Mouse (Mus musculus) large intestine, adult 2 months (tissue): ENCODE results near the gene Ppp2r2d. TPM values are rescaled to one million over a fixed set of nuclear protein-coding genes. Genes with fewer than 3 reads are reported as not detected.
A peak's percentile ranks its signal among the peaks of the same experiment; 100 is the strongest.

ENCODE experiments used
- DNase-seq: peaks from one replicate; pipeline ENCODE4 v3.0.0-alpha.2; 2012; ENCODE audit warnings: low read depth, low spot score
- WGBS: fragments of 180-500 bp; shearing (Covaris S2); methylation state at CpG from one replicate; pipeline ENCODE4 v1.1.7; 2018; 5-methylcytosine and 5-hydroxymethylcytosine counted together
- polyA plus RNA-seq: library from polyadenylated mRNA; depleted of rRNA; stranded (reverse); fragments of >200 nt; gene quantifications from 2 replicates; pipeline ENCODE4 v1.2.3, GENCODE M21; 2012; rRNA removed

Gene Ppp2r2d
- 16.9 and 19.4 TPM in 2 replicates for polyA plus RNA-seq

DNA sequence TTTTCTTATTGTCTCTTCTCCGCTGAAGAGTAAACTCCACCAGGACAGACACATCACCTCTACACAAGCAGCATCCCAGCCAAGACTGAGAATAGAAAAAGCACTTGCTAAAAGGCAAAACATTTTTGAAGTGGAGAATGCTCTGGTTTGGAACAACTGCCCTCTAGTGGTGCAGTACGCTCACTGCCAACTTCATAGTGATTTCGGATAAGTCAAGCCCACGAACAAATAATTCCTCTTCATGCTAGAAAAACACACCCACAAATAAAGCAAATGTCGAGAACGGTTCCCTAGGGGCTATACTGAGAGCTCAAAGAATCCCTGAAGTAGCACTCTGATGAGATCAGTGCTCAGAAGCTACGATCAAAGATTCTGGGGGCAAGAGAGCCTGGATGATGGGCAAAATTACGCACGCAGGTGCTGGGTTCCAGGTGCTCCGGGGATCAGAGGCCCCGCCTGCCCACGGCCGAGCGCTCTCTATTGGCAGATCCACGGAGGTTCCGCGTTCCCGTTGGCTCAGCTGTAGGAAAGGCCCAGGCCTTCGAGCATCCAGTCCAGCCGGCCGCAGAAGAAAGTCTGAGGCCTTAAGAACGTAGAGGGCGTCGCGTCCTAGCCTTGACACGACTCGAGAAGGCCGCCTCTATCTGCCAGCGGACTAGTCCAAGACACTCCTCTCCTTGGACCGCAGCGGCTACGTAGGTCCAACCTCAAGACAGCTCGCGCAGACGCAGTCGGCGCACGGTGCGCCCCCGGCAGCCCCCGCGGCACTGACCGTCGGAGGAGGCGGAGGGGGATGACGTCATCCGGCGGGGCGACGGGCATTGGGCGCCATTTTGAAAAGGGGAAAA lies at the start of gene Ppp2r2d, which contains the start of gene Mapk1ip1:
Gene Ppp2r2d, plus strand, starts transcription at position 536 of the 848 bp plus-strand sequence.
Gene Mapk1ip1, minus strand, starts transcription at position 730 of the 848 bp plus-strand sequence.
- WGBS = 1% methylated on average over 51 of the region's 51 CpGs
- peak; percentile 59 for DNase-seq

DNA sequence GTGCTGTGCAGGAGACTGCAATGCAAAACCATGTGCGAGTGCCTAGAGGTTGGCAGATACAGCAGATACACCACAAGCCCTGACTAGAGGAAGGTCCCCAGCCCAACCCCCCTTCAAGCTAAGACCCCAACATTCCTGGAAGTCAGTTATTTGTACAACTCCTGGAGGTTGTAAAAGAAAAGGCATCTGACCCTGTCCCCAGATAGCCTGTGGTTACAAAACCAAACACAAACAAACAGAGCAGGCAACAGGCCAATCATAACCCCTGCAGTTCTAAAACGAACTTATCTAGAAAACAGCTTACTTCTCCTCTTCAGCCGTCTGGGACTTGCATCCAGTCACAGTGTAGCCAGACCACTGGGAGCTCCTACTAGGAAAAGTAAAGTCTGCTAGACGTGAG lies 42.5 kb upstream of the Ppp2r2d start:
- 8% methylated on average over 4 of the region's 4 CpGs for WGBS
- DNase-seq = no peak

DNA sequence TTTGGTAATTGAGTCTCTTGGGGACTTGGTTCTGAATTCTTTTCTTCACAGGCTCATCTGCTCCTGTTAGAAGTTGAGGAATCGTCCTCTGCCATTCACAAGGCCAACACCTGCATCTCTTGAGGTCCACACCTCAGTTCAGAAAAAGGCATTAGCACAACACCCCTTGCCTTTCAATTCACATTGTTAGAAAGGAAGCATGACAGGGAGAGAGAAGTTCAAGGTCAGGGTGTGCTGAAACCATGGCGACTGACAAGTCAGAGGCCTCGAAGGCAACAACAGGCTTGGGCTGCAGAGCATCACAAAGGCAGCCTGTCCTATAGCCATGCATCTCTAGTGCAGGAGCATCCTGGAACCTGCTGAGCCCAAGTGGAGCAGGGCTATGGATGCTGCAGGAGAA lies 38.7 kb upstream of the Ppp2r2d start:
- WGBS = 79% methylated on average over 3 of the region's 3 CpGs
- no peak for DNase-seq

DNA sequence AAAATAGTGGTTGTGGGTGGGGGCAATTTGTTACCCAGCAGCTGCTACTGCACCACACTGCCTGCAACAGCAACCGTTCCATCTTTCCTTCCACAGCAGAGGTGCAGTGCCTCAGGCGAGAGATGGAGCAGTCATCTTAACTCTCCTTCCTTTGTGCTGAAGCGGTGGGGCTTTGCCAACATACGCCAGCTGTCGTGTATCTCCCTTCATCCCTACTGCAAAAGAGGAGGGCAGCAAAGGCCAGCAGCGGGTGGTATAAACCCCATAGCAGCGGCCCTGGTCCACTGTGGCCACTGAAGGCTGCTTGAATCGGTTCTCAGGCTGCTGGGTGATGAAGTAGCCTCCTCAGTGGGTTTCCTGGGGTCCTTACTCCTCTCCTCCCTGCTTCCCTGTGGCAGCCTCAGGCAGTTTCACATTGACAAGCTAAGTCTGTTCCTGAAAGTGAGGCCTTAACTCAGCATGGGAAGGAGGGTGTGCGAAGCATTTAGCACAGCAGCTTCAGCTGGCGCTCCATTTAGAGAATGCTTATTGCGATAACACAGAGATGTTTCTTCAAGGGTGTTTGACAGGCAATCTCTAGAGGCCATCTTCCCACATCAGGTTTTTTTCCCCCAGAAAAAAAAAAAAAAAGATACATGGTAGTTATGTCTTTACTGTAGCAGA lies 32.5 kb upstream of the Ppp2r2d start:
- 70% methylated on average over 11 of the region's 11 CpGs for WGBS
- no peak for DNase-seq

DNA sequence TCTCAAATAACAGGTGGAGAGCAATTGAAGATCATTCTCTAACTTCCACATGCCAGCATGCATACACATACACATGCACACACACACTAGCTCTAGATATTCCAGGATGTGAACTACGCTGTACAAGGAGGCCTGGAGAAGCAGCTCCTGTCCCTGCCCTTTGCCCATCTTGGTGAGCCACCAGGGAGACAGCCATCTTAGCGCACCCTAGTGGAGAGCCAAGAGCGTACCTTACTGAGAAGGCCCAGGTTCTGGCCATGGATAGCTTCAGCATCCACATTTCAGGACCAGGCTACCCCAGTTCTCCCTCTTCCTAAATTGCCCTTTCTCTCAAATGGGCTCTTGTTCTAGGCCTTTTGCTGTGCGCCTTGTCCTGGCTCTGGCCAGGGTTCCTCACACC lies 27.6 kb upstream of the Ppp2r2d start:
- DNase-seq = no peak
- WGBS = 54% methylated on average over 4 of the region's 4 CpGs

DNA sequence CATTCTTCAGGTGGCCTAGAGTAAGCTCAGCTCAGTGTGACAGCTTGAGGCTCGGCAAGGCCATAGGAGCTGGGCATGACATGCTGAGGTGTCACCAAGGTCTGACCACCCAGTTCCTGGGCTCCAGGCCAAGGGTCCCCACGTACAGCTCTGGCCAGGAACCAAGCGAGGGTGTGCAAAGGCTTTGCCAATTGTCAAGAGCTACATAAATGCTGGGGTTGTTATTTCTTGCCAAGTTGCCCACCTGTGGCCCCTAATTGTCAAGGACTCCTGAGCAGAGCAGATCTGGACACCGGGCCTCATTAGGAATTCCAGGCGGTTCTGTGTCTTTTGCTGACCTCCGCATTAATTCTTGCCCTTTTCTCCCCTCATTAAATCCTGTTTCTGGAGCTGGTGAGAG lies 21.5 kb upstream of the Ppp2r2d start:
- WGBS = 75% methylated on average over 6 of the region's 6 CpGs
- no peak for DNase-seq

DNA sequence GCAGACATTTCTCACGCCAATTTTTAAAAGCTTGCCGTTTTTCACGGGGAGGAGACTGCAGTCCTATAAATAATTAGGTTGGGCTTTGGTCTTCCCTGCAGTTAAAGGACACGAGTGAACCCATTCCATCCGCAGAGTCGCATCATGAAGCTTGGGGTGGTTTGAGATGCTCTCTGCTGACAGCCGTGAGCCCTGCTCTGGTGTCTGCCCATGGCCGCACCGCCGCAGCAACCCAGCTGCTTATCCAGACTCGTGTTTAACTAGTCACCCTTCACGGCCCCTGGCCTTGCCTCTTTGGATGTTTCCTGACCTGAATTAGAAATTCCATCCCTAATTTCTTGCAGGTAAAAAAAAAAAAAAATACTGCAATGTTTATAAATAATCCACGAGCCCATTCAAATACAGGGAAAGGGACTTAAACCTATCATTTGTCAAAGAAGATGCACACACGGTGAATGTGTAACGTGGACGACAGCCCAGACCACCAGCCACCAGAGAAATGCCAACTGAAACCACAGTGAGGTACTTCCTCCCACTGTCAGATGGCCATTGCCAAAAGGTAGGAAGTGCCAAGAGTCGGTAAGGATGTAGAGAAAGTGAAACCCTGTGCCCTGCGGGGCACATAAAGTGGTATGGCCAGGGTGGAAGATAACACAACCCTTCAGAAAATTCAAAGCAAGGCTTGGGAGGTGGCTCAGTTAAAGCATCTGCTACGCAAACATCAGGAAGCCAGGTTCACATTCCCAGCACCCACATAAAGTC lies 20.7 kb upstream of the Ppp2r2d start:
- WGBS = 69% methylated on average over 19 of the region's 19 CpGs

DNA sequence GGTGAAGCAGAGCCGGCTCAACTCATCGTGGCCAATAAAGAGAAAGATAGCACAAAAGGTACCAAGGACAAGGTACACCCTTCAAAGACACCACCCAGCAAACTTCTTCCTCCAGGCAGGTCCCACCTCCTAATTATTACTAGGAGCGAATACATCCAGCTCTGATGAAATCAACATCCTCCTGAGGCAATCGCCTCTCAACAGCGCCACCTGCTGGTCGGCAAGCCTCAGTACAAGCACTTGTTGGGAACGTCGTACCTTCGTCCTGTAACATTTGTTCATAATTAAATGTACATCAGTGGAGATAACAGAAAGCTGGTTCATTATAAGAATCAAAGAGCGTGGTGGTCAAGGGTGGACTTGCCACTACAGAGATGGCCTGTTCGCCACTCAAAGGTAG lies 18.1 kb upstream of the Ppp2r2d start:
- DNase-seq = no peak
- 18% methylated on average over 11 of the region's 11 CpGs for WGBS

More for the DNA sequence above, 20.7 kb upstream of the Ppp2r2d start:
- no peak for DNase-seq

DNA sequence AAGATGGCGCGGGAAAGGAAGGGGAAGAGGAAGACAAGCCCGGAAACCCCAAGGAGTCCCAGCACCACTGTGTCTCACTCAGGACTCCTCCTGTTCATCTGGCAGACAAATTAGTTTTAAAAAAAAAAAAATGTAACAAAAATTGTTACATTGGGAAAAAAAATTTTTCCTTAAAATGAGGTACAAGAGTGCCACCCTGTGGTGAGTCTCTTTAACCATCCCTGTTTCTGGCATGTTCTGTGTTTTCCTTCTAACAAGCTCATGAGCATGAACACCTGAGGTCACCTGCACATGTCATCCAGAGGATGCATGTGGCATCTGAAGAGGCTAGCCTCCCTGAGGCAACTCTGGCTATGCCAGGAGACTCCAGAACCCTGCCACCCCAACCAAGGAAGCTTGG lies 10.9 kb upstream of the Ppp2r2d start:
- WGBS = 95% methylated on average over 3 of the region's 3 CpGs
- no peak for DNase-seq

DNA sequence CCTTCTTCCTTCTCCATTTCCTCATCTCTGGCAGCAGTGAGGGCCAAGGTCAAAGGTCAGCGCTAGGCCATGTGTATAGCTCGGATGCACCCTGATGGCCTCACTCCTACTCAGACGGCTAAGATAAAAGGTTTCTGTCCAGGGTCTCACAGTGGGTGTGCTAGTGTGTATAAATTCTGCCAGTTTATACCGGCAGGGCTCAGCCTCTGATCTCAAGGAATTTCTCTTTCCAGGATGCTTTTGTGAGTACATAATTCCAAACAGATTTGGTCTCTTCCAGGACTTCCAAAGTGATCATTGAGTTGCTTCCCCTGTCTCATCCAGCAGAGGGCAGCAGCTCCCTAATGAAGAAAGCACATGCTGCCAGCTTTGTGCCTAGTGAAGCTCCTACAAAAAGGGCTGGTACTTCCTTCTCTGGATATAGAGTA lies 5.3 kb upstream of the Ppp2r2d start:
- 44% methylated on average over 4 of the region's 4 CpGs for whole genome bisulfite sequencing
- peak; percentile 64 for DNase-seq

DNA sequence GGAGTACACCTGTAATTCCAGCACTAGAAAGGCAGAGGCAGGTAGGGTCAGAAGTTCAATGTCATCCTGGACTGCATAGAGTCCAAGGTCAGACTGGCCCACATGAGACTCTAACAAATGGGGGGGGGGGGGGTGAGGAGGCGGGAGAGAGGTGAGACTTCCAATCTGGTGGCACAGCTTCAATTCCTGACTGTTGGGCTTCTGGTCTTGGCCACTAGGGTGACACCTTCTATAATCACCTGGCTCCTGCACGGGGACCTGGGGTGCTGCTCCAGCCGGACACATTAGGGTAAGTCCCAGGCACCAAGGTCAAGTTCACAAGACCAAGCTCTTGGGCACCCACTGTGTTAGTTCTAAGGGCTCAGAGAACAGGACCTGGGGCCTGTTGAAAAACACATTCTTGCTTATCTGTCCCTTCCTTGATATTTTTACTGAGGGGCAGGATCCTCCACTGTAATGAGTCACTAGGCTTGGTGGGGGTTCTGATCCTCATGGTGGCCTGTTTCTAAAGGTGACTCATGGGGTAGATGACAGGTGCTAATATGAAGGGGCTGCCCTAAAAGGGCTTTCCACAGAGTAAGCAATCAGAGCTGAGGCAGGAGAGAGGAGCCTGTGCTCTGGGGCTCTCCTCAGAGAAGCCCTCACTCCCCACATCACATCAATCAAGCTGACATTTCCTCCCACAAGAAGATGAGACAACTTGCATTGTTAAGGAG lies 4.3 kb upstream of the Ppp2r2d start:
- 74% methylated on average over 3 of the region's 3 CpGs for WGBS
- DNase-seq = no peak

DNA sequence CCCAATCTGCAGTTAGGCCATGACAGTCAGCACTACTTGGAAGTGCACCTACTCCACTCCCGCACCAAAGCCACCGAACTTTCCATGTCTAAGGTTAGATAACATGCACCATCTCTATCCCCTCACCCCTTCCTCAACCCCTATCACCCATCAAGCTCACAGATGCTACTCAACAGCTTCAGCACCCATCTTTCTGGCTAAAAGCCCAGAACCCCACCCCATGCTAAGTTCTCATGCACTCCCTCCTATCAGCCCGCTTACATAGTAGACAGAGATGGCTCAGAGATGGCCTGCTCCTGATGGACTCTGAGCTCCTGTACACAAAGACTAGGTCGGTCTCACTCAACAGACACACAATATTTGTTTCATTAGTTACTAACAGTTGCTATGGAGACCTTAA lies 2.5 kb upstream of the Ppp2r2d start:
- 81% methylated on average over 4 of the region's 4 CpGs for WGBS
- DNase-seq = no peak

DNA sequence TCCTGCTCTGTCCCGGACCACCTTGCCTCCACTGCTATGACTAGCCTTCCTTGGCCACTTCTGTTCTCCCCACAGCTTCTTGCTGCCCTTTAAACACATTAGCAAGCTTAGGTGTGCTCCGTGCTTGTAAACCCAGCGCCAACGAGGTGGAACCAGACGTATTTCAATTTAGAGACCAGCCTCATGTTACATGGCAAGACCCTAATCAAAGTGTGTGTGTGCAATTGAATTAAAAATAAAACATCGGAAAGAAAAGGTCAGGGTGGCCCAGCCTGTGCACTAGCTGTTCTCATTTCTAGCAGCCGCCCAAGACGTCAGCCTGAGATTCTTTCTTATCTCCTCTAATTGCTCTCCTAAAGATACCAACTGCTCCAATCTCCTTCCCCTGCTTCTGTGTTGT lies 768 bp upstream of the Ppp2r2d start:
- WGBS = 20% methylated on average over 8 of the region's 8 CpGs
- DNase-seq = no peak

DNA sequence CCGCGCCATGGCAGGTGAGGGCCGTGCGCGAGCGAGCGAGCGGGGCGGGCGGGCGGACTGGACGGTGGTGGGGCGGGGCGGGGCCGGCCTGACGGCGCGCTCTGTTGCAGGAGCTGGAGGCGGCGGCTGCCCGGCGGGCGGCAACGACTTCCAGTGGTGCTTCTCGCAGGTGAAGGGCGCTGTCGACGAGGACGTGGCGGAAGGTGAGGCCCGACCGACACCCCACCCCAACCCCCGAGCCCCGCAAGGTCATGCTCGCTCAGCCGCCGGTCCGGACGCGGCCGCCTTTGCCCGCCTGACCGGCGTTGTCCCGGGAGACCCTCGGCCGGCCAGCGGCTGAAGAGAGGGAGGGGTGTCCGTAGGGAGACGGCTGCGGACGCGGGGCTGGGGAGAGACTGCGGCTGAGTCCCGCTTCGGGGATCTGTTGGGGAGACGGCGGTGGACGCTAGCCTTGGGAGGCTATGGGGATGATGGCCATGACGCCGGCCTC lies 668 bp downstream of the Ppp2r2d start:
- no peak for DNase-seq
- under 1% methylated on average over 55 of the region's 61 CpGs for WGBS

DNA sequence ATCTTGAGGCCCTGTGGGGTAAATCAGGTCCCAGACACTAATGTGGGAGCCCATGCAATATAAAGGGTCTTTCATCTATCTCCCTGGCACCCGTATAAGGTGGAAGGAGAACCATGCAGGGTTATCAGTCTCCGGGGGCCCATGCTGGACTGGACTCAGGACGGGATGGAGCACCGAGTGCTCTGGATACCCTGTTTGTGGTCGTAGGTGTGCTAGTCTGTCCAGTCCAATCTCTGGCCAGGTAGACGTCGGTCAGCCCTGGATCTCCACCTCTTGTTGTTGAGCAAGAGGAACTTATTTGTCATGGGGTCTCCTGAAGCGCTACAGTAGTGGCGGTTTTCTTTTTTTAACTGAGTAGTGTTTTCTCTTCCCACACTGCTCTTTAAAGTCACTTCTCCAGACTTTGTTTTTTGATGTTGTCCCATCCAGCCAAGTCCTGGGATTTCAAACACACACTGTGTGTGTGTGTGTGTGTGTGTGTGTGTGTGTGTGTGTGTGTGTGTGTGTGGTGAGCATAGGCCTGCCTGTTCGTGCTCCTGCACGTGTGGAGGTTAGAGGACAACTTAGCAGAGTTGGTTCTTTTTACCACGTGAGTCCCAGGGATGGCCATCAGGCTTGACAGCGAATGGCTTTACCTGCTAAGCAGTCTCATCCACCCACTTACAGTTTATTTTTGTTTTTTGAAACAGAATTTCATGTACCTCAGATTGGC lies 1.6 kb downstream of the Ppp2r2d start:
- 25% methylated on average over 13 of the region's 13 CpGs for WGBS
- DNase-seq = no peak

DNA sequence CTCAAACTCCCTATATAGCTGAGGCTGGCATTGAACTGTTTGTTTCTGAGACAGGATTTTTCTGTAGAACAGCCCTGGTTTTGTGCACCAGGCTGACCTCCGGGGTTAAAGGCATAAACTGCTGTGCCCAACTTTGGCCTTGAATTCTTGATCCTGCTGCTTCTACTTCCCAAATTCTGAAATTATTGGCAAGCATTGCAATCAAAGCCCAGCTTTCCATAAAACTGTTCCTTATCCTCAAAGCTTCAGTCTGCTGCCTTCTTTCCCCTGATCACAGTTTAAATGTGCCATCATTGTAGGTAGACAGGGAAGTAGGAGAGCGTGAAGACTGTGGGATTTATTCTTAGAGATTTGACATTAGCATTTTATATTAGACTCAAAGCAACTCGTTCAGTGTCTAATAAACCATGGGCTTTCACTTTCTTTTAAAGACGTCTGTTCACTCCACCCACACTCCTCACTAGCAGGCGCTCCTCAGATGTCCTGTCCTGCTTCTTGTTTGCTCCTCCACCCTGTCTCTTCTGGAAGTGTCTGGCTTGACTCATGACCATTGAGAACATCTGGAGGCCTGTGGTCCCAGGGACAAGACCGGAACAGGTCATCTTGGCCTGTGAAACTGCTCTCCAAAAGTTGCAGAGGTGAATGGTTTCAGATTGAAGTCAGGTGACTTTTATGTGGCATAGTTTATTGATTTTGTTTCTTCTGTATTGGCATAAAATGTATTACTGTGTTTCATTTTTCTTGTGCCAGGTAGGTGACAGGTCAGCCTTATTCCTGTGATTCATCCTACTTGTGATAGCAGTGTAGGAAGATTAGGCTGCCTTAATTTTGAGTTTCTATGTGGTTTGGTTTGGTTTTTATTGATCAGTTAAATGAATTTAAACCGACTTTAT lies 2.4 kb downstream of the Ppp2r2d start:
- 25% methylated on average over 7 of the region's 7 CpGs for WGBS
- peak; percentile 51 for DNase-seq

DNA sequence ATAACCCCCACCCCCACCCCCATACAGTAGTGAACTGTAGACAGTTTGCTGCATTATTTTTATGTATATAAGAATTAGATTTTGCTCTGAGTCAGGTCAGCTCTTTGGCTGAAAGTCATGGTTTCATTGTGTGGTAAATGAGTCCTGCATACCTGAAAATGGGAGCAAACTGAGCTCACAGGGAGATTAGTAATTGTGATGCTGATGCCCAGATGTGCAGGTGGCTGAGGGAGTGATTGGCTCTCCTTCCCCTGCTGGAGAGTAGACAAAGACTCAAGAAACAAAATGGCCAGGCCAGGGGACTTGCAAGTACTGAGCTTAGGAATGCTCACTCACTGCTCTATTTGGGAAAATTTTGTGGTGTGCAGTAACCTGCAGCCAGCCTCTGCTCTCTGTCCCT lies 4.2 kb downstream of the Ppp2r2d start:
- DNase-seq = no peak

DNA sequence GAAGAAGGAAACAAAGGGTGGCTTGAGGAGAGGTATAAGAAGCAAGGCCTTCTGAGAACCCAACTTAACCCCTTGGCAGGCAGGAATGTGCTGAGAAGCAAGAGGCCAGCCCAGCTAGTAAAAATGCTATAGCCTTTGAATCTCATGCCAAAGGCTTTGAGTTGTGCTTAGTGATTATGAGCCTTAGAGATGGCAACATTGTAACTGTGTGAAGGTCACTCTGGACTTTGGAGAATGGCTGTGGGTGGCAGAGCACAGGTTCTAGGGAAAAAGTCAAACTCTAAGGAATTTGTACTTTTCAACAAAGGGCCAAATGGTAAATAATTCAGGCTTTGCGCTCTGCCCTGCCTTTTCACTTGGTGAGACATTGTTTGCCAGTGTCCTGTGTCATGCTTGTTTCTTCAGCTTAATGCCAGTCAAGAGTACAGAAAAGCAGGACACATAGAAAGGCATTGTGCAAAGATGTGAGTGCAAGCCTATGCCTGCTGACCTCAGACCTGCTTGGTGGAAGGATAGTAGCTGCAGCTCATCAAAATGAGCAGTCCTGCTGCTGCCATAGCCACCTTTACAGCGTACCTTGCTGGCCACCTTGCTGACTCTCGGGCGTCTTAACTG lies 7.6 kb downstream of the Ppp2r2d start:
- DNase-seq = no peak
- WGBS = 94% methylated on average over 4 of the region's 4 CpGs
